Mouse (Mus musculus) hematopoietic stem cell, adult 5-6 weeks (primary cell): ENCODE measurements around the gene Cd80. TPM values are rescaled to one million over a fixed set of nuclear protein-coding genes. Genes with fewer than 3 reads are reported as not detected.
"Not testable (repeated sequence)": the region's sequence is repeated elsewhere in the genome, so short reads cannot be mapped to it uniquely, and the experiment has no call there.

Source experiments
- ATAC-seq, 2 experiments: fragments of 125-278 bp in 1 of 2; replicated peaks in 1 of 2; 2 replicates each; pipeline ENCODE4 v1.8.0; 2016 to 2017; ENCODE audit warnings: inconsistent platforms in 2 of 2, mild to moderate bottlenecking in 2 of 2, moderate number of reproducible peaks in 2 of 2, low read depth in 1 of 2, moderate TSS enrichment in 1 of 2; ENCODE audit not compliant: low FRiP score in 2 of 2, poor library complexity in 2 of 2, severe bottlenecking in 2 of 2, insufficient read depth in 1 of 2, low TSS enrichment in 1 of 2
- total RNA-seq: library from RNA; stranded (forward); fragments of 172-1452, 232-1000 nt; gene quantifications from 2 replicates; pipeline ENCODE4 v1.2.3, GENCODE M21; 2017

Gene Cd80
- total RNA-seq, 1 experiment from 2014 or later, result not detected

- ATAC-seq, result no peak
These were observed 10.3 kb upstream of the Cd80 start for GRCm38 (mm10) chr16:38445046-38445445.

DNA sequence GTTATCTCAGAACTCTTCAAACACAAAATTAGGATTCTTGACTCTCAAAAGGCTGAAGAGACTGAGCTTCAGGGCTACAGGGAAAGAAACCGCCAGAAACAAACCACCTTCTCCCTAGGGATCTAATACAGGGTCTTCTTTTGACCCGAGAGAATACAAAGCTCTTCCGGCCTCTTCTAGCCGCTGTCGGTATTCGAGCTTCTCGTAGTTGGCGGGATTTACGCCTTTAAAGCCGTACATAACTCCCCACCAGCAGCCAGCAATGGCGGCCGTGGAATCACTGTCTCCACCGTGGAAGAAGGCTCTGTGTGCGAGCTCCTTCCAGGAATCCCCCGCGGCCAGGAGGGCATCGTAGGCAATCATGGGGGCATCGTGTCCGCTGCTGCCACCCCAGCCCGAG is 9.8 kb upstream of the Cd80 start:
- no peak for ATAC-seq

- ATAC-seq, result not testable (repeated sequence)
These were observed 9.2 kb upstream of the Cd80 start for GRCm38 (mm10) chr16:38446141-38446540.

DNA sequence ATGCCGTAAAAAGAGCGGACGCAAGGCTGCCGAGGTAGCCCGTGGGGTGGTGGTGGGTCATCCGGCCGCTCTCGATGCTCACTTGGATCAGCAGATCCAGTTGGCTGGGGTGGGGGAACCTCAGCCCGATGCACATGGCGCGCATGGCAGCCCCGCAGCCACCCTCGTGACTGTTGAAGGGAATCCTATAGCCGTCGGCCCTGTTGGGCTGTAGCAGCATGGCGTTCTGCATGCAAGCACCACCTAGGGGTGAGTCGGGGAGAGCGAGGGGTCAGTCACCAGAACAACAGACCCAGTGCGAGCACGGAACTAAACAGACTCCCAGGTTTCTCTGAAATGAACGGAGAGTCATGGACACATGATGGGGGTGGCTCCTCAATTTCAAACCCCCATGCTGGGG is 8.0 kb upstream of the Cd80 start:
- ATAC-seq, result no peak

DNA sequence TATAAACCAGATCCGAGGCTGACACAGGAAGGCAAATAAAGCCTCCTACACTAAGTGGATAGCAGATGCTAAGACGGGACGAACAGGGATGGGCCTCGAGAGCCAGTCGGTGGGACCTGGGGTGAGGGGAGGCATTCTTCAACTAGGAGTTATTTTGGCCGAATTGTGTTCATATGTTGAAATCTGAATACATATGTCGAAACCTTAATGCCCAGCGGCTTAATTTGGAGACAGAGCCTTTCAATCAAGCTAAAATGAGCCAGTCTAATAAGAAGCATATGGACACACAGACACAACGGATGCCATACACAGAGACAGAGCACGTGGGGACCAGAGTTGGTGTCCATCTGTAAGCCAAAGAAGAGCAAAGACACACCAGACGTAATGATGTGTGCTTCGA is 6.9 kb upstream of the Cd80 start:
- no peak for ATAC-seq

- no peak for ATAC-seq
These were observed 4.7 kb upstream of the Cd80 start for GRCm38 (mm10) chr16:38450707-38451106.

DNA sequence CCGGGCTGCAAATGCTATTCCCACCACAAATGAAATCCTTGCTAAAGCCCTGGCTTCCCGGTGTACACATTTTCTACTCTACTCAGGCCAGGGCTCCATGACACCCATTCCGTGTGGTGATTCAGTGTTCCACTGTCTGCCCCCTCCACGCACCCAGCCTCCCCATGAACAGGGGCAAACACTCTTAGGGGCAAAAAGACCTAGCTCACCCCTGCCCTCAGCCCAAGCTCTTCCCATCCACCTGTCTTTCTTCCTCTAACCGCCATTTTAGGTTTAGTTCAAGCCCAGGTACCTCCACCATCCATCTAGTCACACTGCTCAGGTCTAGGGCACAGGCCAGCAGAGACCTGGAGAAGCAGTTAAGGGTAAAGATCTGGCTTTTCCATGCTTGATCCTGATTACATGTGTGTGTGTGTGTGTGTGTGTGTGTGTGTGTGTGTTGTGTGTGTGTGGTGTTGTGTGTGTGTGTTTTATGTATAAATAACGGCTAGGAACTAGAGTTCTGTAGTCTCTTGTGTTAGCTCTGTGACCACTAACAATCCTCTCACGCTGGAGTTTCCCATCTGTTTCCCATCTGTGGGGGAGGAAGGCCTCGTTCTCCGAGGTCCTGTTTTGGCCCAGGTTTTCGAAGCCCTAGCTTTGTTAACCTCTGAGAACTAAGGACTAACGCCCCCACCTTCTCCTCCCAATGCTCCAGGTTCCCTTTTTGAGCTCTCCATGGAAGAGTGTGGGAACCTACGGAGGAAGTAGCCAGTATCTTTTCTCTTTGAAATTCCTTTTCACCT is 3.7 kb upstream of the Cd80 start:
- ATAC-seq, result no peak

DNA sequence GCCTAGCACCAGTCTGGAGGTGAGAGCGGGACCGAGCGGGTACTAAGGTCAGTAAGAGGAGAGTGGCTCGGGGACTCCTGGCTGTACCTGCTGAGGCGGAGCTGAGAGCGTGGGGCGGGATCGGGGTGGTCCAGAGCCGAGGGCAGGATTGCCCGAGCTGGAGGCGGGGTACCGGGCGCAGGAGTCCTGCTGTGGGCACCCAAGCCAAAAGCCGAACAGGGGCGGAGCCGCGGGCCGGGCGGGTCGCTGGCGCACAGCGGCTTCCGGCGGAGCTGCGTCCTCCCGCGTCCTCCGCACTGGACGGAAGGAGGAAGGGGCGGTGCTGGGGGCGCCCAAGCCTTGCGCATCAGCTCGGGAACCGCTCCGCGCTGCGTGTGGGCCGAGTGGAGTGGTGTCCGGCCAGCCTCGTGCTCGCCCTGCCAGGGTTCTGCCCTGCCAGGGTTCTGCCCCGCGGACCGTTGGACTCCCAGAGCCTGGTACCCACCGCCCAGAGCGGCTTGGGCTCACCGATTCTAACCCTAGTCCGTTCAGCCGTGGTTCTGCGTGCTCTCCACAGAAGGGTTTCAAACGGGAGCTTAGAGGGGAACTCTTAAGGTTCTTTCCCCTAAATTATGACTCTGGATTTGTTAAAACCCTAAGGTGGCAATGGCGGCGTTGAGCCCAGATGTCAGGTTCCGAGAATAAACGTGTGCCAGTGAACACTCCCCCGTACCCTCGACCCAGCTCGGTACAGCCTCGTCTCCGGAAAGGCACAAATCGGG is 2.7 kb upstream of the Cd80 start, which contains the start of gene Adprh:
TSS of gene Adprh (minus strand) at position 262 of the 761 bp plus-strand sequence.
- peak; percentile 79 to 88 for ATAC-seq

DNA sequence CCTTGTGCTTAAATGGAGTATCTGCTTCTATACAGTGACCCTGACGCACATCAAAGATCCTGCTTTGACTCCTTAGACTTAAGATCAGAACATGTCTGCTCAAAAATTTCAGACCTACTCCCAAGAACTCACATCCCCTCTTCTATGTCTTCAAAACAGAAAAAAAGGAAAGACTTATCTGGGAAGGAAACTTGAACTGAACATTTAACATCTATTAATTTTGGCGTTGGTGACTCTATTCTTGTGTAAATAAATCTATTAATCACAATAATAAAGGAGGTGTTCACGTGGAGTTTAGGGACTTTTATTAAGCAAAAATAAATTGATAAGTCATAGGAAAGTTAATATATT is 2.2 kb upstream of the Cd80 start:
- ATAC-seq, result no peak

DNA sequence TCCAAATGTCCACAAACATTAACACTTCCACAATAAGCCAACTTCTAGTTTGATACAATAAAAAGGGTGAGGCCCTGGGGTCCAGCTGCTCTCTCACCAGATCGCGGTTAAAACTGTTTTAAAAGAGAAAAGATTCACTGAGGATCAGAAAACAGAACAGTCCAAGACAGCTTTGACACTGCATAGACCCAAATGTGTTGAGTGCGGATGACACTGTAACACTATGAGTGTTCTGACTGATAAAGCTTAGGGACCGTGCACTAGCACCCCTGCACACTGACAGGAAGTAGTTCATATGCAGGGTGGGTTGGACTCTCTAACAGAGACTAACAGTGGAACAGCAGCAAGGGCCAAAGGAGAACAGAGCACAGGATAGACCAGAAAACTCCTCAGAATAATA is 1.4 kb upstream of the Cd80 start:
- ATAC-seq, result no peak

DNA sequence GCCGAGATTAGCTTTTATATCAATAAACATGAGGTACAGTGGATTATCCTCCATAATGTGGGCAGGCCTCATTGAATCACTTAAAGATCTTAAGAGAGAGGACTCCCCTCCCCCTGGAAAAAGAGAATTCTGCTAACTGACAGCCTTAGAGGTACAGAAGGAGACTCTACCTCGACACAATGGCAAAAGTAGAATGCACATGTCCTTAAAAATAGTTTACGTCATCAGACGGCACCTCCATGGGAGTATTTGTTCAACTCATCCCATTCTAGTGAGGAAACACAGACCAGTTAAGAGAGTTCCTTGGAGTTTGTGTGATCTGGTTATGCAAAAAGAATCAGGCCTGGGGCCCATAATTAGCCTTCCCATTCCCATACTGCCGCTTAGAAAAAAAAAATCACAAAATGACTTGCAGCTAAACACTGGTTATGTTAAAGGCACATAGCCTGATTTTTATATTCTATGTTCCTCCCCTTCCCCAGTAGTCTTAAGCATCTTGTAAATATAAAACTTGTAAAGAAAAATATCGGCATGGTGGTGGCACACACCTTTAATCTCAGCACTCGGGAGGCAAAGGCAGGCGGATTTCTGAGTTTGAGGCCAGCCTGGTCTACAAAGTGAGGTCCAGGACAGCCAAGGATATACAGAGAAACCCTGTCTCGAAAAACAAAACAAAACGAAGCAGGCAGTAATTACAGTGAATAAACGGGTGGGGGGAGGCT is 667 bp upstream of the Cd80 start:
- ATAC-seq, result no peak

DNA sequence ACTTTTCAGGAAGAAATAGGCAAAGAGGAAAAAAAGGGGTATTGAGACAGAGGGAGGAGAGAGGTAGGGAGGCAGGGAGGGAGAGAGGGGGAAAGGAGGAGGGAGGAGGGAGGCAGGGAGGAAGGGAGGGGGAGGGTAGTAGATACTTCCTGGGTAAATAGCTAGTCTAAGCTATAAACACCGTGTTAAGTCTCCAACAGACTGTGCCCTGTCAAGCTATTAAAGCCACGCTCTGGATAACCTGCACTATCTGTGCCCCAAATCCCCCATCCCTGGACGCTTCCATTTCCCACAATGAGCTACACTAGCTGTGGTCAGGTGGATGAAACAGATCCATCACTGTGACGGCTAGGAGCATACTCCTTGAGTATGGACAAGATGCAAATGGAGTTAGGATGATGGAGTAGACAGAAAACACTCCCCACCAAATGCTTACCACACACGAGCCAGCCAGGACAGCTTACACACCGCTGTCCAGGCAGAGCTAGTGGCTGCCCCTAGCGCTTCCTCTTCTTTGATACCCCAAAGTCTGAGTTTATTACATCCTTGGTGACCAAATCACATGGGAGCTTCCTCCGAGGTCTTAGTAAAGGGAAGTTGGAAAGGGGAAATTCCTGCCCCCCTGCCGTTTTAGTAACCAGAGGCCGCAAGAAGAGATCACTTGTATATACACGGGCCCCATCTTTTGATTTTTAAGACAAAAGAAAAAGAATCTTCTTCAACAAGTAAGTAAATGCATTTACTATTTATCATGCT is 1.6 kb downstream of the Cd80 start:
- ATAC-seq, result peak; percentile 76 to 81

- no peak; a peak in 1 of 4 replicates for ATAC-seq
These were observed 3.4 kb downstream of the Cd80 start for GRCm38 (mm10) chr16:38458600-38459280.

DNA sequence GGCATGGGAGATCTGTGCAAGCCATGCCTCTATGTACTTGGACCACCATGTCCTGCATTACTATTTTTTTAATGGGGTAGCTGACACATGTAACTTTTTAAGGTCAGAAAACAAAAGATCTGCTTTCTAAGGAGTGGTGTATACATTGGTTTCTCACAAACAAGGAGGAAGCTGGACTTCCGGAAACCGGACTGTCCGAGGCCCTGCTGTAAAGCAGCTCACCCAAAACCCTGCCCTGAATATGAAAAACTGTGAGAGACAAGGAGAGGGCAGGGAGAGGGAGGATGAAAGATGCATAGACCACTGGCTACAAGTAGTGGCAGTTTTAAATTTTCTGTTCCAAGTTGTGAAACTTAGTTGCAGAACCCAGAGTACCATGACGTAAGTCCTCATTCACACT is 4.6 kb downstream of the Cd80 start:
- no peak for ATAC-seq

- ATAC-seq, result no peak
These were observed 6.4 kb downstream of the Cd80 start for GRCm38 (mm10) chr16:38461749-38462148.

DNA sequence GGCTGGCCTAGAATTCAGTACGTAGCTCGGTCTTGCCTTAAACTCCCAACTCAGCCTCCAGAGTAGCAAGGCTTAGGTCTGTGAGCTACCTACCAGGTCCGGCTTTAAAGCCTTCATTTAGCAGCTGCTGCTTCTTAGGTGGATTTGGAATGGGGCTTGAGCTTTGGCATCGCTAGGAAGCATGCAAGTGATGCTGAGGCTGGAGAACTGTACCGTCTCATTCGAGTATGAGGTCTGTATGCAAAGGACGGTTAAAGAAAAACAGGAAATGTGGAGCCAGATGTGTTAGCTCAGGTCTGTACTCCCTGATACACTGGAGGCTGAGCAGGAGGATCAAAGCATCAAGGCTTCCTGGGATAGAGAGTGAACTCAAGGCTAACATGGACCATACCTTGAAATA is 6.8 kb downstream of the Cd80 start:
- ATAC-seq, result no peak

DNA sequence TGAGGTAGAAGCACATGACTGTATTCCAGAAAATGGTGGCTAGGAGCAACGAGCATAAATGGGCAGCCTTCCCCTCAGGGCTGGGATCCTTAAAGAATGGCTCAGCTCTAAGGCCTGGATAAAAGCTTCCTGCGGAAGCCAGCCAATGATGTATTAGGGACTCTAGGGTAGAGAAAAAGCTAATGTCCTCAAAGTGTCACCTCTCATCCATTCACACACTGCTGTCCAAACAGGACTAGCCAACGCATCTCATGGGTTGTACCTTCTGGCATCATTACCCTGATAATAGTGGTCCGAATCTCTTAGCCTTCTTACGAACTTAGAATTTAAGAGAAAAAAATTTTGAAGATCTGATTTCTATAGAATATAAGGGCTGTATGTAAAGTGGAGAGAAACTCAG is 7.9 kb downstream of the Cd80 start:
- ATAC-seq, result no peak
